Mouse (Mus musculus): Measurements from ENCODE around the gene Med23.

Med23 gene

DNA sequence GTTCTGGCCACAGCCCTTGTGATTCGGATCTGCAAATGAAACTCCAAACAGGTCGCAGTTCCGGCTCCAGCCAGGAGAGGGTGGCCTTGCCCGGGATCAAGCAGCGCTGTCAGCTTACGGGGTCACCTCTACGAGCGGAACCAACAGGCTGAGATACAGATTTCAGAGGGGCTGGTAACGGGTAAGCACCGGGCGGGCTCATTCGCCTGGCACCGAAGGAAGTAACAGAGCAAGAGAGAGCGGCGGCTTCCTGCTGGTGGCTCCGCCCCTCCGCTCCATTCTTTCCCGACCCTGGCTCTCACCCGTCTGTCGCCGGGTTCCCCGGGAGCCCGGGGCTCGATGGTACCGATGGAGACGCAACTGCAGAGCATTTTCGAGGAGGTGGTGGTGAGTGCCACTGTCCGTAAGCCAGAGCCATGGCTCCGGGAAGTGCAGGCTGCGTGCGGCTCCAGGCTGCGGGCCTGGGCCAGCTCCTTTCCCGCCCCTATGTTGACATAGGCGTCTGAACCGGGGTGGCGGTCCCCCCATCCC lies at the start of gene Med23:
Gene Med23 (plus strand): TSS at position 227 of the 531 bp plus-strand sequence.
- peak; percentile 98 for DNase-seq (ENCODE audit: extremely low spot score)

- DNase-seq (ENCODE audit: extremely low spot score), result no peak
Observed at GRCm38 (mm10) chr10:24821990-24822676, 47.7 kb upstream of the Med23 start.

GRCm38 (mm10) chr10:24822842-24823241 lies 46.9 kb upstream of the Med23 start:
- no peak for DNase-seq (ENCODE audit: extremely low spot score)

DNA sequence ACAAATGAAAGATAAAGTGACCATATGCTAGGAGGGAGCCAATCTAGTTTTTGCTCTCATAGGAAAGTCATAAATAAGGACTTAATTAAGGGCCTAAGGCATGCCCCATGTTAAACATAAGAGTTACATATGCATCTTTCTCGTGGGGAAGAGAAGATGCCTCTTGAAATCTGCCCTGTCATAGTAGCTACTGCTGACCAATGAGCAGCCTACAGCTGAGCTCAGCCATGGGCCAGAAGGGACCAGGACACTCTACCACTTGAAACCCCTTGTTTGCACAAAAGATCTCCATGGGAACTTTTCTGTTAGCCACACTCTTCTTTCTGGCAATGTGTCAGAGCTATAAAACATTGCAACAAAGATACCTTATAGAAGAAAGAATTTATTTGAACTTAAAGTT lies 46.5 kb upstream of the Med23 start:
- no peak for DNase-seq (ENCODE audit: extremely low spot score)

GRCm38 (mm10) chr10:24823697-24824535 lies 45.9 kb upstream of the Med23 start:
- no peak for DNase-seq (ENCODE audit: extremely low spot score)

GRCm38 (mm10) chr10:24824621-24825020 lies 45.2 kb upstream of the Med23 start:
- DNase-seq (ENCODE audit: extremely low spot score), result no peak

- no peak for DNase-seq (ENCODE audit: extremely low spot score)
Observed at GRCm38 (mm10) chr10:24825456-24826081, 44.2 kb upstream of the Med23 start.

- DNase-seq (ENCODE audit: extremely low spot score), result no peak
Observed at GRCm38 (mm10) chr10:24826130-24826529, 43.7 kb upstream of the Med23 start.

- no peak for DNase-seq (ENCODE audit: extremely low spot score)
Observed at GRCm38 (mm10) chr10:24828136-24828535, 41.6 kb upstream of the Med23 start.

- DNase-seq (ENCODE audit: extremely low spot score), result no peak
Observed at GRCm38 (mm10) chr10:24830448-24830847, 39.3 kb upstream of the Med23 start.

GRCm38 (mm10) chr10:24831377-24832095 lies 38.2 kb upstream of the Med23 start:
- no peak for DNase-seq (ENCODE audit: extremely low spot score)

GRCm38 (mm10) chr10:24832306-24832705 lies 37.5 kb upstream of the Med23 start:
- DNase-seq (ENCODE audit: extremely low spot score), result no peak

- DNase-seq (ENCODE audit: extremely low spot score), result peak; percentile 57
Observed at GRCm38 (mm10) chr10:24834634-24835371, 35.0 kb upstream of the Med23 start.

DNA sequence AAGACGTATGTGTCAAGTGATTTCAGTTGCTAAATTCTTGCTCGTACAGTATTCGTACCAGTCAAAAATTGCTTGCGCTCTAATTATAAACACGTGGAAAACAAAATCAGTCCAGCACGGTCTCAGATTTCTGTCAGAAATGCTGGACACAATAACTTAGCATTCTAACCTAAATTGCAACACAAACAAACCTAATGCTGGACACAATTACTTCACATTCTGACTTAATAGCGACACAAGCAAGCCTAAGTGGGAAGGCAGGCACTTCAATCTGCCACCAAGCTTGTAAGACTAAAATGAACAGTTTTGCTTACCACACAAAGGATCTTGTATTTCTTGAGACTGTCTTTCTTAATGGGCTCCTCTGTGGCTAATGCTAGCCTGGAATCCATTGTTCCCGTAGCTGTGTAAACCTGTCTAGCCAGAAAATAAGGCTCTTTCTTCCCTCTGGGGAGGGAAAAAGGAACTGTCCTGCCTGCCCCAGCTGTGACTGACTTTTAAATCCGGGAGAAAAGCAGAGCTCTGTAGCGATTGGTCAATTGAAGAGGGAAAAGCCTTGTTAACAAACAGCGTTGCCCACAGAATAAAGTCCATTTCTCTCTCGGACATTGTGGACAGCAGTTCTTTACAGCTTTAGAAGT lies 34.0 kb upstream of the Med23 start:
- peak; percentile 60 for DNase-seq (ENCODE audit: extremely low spot score)

DNA sequence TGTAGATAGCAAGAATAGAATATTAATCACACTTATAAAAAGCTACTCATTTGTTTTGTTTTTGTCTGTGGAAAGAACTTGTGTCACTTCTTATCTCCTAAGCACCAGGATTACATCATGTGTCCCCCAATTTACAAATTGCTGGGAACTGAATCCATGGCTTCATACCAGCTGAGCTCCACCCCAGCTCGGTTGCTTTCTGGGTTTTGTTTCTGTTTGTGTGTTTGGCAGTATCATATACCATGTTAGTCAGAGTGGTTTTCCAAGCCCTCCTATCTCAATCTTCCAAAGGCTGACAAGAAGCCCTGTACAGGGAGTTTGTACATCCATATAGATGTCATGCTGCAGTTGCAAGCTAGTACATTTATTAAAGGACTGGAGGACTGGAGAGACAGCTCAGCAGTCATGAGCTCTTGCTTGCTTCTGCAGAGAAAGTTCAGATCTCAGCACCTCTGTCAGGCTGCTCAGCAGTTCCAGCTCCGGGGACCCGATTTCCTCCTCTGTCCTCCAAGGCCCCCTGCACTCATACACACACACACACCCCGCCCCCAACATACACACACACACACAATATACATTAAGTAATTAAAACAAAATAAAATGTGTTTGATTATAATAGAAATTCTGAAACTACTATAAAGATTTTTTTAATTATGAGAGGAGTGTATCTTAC lies 33.3 kb upstream of the Med23 start:
- no peak for DNase-seq (ENCODE audit: extremely low spot score)

DNA sequence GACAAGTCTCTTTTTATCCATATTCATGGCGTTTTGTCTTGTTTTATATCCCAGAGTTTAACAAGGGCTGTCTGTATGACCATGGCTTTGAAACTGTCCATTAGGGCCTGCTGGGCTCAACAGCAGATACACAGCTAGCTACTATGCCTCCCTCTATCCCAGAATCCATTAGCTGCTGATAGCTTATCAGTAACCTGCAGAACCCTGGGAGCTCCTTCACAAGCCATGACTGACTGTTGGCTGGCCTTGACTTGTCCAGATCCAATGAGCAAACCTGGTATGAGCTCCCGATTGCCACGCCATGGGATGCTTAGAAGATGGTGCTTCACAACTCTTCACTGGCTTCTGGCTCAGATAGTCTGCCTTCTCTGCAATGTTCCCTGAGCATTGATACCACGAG lies 29.0 kb upstream of the Med23 start:
- DNase-seq (ENCODE audit: extremely low spot score), result no peak

DNA sequence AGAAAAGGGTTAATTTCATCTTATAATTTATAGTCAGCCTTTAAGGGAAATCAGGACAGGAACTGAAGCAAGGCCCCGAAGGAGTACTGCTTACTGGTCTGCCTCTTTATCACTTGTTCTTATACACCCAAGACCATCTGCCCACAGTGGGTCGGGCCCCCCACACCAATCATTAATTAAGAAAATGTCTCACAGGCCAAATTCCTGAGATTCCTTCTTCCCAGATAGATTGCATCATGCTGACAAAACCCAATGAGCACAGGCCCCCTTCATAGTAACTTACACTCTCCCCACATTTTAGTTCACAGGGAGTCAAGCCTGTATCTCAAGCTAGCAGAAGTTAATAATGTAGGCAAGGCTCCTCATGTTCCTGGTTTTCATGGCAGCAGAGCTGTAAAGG lies 27.8 kb upstream of the Med23 start:
- DNase-seq (ENCODE audit: extremely low spot score), result no peak

GRCm38 (mm10) chr10:24842676-24843075 lies 27.1 kb upstream of the Med23 start, which contains the start of gene Enpp3:
Gene Enpp3 (minus strand): TSS chr10:24842823.
- no peak for DNase-seq (ENCODE audit: extremely low spot score)

DNA sequence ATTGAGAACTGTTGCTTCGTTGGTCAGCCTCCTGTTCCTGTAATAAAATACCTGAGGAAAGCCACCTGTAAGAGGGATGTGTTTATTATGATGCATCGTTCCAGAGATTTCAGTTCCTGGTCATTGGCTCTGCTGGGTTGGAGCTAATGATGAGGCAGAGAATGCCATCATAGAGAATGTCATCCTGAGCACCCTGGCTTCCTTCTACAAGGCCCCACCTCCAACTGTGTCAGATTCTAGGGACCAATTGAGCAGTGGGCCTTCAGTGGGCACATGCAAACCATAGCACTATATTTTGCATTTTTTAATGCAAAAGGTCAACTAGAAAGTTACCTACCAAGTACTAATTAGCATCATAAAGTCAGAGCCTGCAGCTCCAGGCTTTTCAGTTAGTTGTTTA lies 6.6 kb upstream of the Med23 start:
- no peak for DNase-seq (ENCODE audit: extremely low spot score)

DNA sequence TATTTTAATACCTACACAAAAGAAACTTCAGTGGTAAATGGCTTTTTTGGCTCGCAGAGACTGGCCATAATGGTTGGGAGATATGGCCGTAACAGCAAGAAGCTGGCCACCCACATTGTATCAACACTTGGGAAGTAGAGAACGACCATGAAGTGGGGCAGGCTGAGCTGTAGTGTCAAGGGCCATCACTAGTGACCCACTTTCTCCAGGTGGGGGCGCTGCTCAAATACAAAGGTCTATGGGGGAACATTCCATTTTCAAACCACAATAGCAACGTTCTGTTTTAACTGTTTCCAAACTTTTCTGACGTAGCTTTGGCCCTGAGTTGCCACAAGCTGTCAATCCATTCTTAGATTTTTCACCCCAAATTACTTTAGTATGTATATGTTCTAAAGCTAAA lies 5.4 kb upstream of the Med23 start:
- DNase-seq (ENCODE audit: extremely low spot score), result no peak
